Mouse (Mus musculus) left cerebral cortex, adult 2 months (tissue): ENCODE results near the gene Prkar1a. TPM values are rescaled to one million over a fixed set of nuclear protein-coding genes. Genes with fewer than 3 reads are reported as not detected.

Source experiments
- DNase-seq, 2 experiments: peaks; one replicate each; pipeline ENCODE4 v3.0.0; 2021 to 2022; ENCODE audit warnings: low spot score in 2 of 2, mixed read lengths in 1 of 2; ENCODE audit errors: extremely low spot score in 1 of 2
- H3K27ac ChIP-seq: fragments of 200-600 bp; 2 replicates; pipeline ENCODE4 v1.8.1; 2022
- H3K4me3 ChIP-seq: fragments of 200-600 bp; 2 replicates; pipeline ENCODE4 v1.8.1; 2022
- CTCF ChIP-seq: fragments of 200-600 bp; IDR thresholded peaks from 2 replicates; pipeline ENCODE4 v1.8.1; 2022; ENCODE audit warnings: antibody characterized with exemption, mild to moderate bottlenecking, moderate library complexity
- intact Hi-C: fragments of 180-260 bp; cut with DNase I; formaldehyde crosslinking; loops from one replicate; pipeline ENCODE4 v1.15.1; 2025
- total RNA-seq, 2 experiments: library from RNA; stranded (reverse); gene quantifications; 2 replicates each; pipeline ENCODE4 v1.2.3; 2021

Prkar1a gene
- total RNA-seq, 2 experiments from 2014 or later = 572 to 615 TPM

- H3K27ac ChIP-seq = no peak overlapping the region
- TF ChIP-seq CTCF = no peak
- DNase-seq = no peak
- H3K4me3 ChIP-seq = no peak overlapping the region
- intact Hi-C loops = no loop called here
Measured at GRCm38 (mm10) chr11:109702031-109702815, 53.0 kb downstream of the Prkar1a start.

- TF ChIP-seq CTCF = no peak
- intact Hi-C loops = no loop called here
- Histone ChIP-seq H3K4me3 (no peak overlapping the region), H3K27ac (no peak overlapping the region)
- DNase-seq = no peak
Measured at GRCm38 (mm10) chr11:109703845-109704244, 54.6 kb downstream of the Prkar1a start.

GRCm38 (mm10) chr11:109704311-109705205 is 55.4 kb downstream of the Prkar1a start:
- DNase-seq = no peak
- H3K4me3 ChIP-seq = no peak overlapping the region
- TF ChIP-seq CTCF = no peak
- intact Hi-C loops = no loop called here
- no peak overlapping the region for H3K27ac ChIP-seq

- TF ChIP-seq CTCF = no peak
- DNase-seq = no peak
- Histone ChIP-seq H3K27ac (no peak overlapping the region), H3K4me3 (no peak overlapping the region)
- intact Hi-C loops = no loop called here
Measured at GRCm38 (mm10) chr11:109705336-109706054, 56.3 kb downstream of the Prkar1a start.

GRCm38 (mm10) chr11:109706055-109706412 is 56.8 kb downstream of the Prkar1a start:
- no peak overlapping the region for H3K4me3 ChIP-seq
- no peak for DNase-seq
- H3K27ac ChIP-seq = no peak overlapping the region
- intact Hi-C loops = no loop called here
- no peak for TF ChIP-seq CTCF

- Histone ChIP-seq H3K27ac (no peak overlapping the region), H3K4me3 (no peak overlapping the region)
- no peak for TF ChIP-seq CTCF
- intact Hi-C loops = no loop called here
- DNase-seq = no peak
Measured at GRCm38 (mm10) chr11:109706586-109706985, 57.4 kb downstream of the Prkar1a start.

GRCm38 (mm10) chr11:109707442-109707841 is 58.2 kb downstream of the Prkar1a start:
- no peak for DNase-seq
- Histone ChIP-seq H3K27ac (no peak overlapping the region), H3K4me3 (no peak overlapping the region)
- intact Hi-C loops = no loop called here
- TF ChIP-seq CTCF = no peak

- TF ChIP-seq CTCF = no peak
- no peak for DNase-seq
- intact Hi-C loops = no loop called here
- no peak overlapping the region for H3K27ac ChIP-seq
- H3K4me3 ChIP-seq = no peak overlapping the region
Measured at GRCm38 (mm10) chr11:109708786-109709185, 59.6 kb downstream of the Prkar1a start.

GRCm38 (mm10) chr11:109709501-109709900 is 60.3 kb downstream of the Prkar1a start:
- TF ChIP-seq CTCF = no peak
- DNase-seq = no peak
- intact Hi-C loops = no loop called here
- H3K27ac ChIP-seq = no peak overlapping the region
- no peak overlapping the region for H3K4me3 ChIP-seq

GRCm38 (mm10) chr11:109714341-109715247 is 65.4 kb downstream of the Prkar1a start:
- intact Hi-C loops = loop anchor here (10.0 kb wide), 1 partner anchor 440 kb away; no protein-coding TSS in a partner anchor
- H3K4me3 ChIP-seq = no peak overlapping the region
- TF ChIP-seq CTCF = no peak
- peak overlapping the region; percentile 32 for H3K27ac ChIP-seq
- DNase-seq = no peak

- intact Hi-C loops = loop anchor here (10.0 kb wide), 1 partner anchor 439 kb away; no protein-coding TSS in a partner anchor
- Histone ChIP-seq H3K4me3 (no peak overlapping the region), H3K27ac (peak overlapping the region; percentile 32; the same call in 1 of the 2 replicates)
- DNase-seq = no peak
- TF ChIP-seq CTCF = no peak
Measured at GRCm38 (mm10) chr11:109715311-109715781, 66.1 kb downstream of the Prkar1a start.
